Mouse (Mus musculus): ENCODE data around the gene Spata31d1a.
"Not testable (repeated sequence)": the region's sequence is repeated elsewhere in the genome, so short reads cannot be mapped to it uniquely, and the experiment has no call there.

The Spata31d1a gene

GRCm38 (mm10) chr13:59710230-59710629, at the start of gene Spata31d1a:
Gene Spata31d1a, minus strand, starts transcription at chr13:59710330.
- no peak for DNase-seq (ENCODE audit: low spot score)

GRCm38 (mm10) chr13:59756906-59757305, 46.8 kb upstream of the Spata31d1a start:
- no peak for DNase-seq (ENCODE audit: low spot score)

GRCm38 (mm10) chr13:59750310-59750709, 40.2 kb upstream of the Spata31d1a start:
- no peak for DNase-seq (ENCODE audit: low spot score)

GRCm38 (mm10) chr13:59746711-59747110, 36.6 kb upstream of the Spata31d1a start, which contains the start of gene 1700014D04Rik:
Gene 1700014D04Rik, minus strand, starts transcription at chr13:59746752.
- no peak for DNase-seq (ENCODE audit: low spot score)

- no peak for DNase-seq (ENCODE audit: low spot score)
These were observed 36.0 kb upstream of the Spata31d1a start for GRCm38 (mm10) chr13:59746164-59746563.

GRCm38 (mm10) chr13:59745462-59745861, 35.3 kb upstream of the Spata31d1a start:
- no peak for DNase-seq (ENCODE audit: low spot score)

- no peak for DNase-seq (ENCODE audit: low spot score)
These were observed 31.6 kb upstream of the Spata31d1a start for GRCm38 (mm10) chr13:59741697-59742096.

- DNase-seq (ENCODE audit: low spot score) = no peak
These were observed 31.0 kb upstream of the Spata31d1a start for GRCm38 (mm10) chr13:59741096-59741495.

GRCm38 (mm10) chr13:59739397-59739796, 29.3 kb upstream of the Spata31d1a start:
- no peak for DNase-seq (ENCODE audit: low spot score)

GRCm38 (mm10) chr13:59738455-59738854, 28.3 kb upstream of the Spata31d1a start:
- no peak for DNase-seq (ENCODE audit: low spot score)

- no peak for DNase-seq (ENCODE audit: low spot score)
These were observed 25.1 kb upstream of the Spata31d1a start for GRCm38 (mm10) chr13:59735190-59735589.

- not testable (repeated sequence) for DNase-seq (ENCODE audit: low spot score)
These were observed 24.2 kb upstream of the Spata31d1a start for GRCm38 (mm10) chr13:59734347-59734746.

GRCm38 (mm10) chr13:59733936-59734335, 23.8 kb upstream of the Spata31d1a start:
- DNase-seq (ENCODE audit: low spot score) = no peak

- DNase-seq (ENCODE audit: low spot score) = no peak
These were observed 21.5 kb upstream of the Spata31d1a start, which contains the start of gene Spata31d1d for GRCm38 (mm10) chr13:59731652-59732051. Gene Spata31d1d, minus strand, starts transcription at chr13:59731752.

GRCm38 (mm10) chr13:59728378-59729093, 18.4 kb upstream of the Spata31d1a start:
- DNase-seq (ENCODE audit: low spot score) = peak; percentile 79

GRCm38 (mm10) chr13:59726139-59726867, 16.2 kb upstream of the Spata31d1a start:
- no peak for DNase-seq (ENCODE audit: low spot score)

GRCm38 (mm10) chr13:59722089-59722488, 12.0 kb upstream of the Spata31d1a start:
- not testable (repeated sequence) for DNase-seq (ENCODE audit: low spot score)

- no peak for DNase-seq (ENCODE audit: low spot score)
These were observed 9.3 kb upstream of the Spata31d1a start for GRCm38 (mm10) chr13:59719475-59719874.

- not testable (repeated sequence) for DNase-seq (ENCODE audit: low spot score)
These were observed 8.8 kb upstream of the Spata31d1a start for GRCm38 (mm10) chr13:59718857-59719440.

- no peak for DNase-seq (ENCODE audit: low spot score)
These were observed 3.6 kb upstream of the Spata31d1a start for GRCm38 (mm10) chr13:59713710-59714109.

- not testable (repeated sequence) for DNase-seq (ENCODE audit: low spot score)
These were observed 1.9 kb upstream of the Spata31d1a start, which contains the start of gene Spata31d1b for GRCm38 (mm10) chr13:59711984-59712383. Gene Spata31d1b, plus strand, starts transcription at chr13:59712284.

- peak; percentile 62 for DNase-seq (ENCODE audit: low spot score)
These were observed 5.6 kb downstream of the Spata31d1a start for GRCm38 (mm10) chr13:59704562-59704961.

GRCm38 (mm10) chr13:59703514-59703913, 6.6 kb downstream of the Spata31d1a start:
- no peak for DNase-seq (ENCODE audit: low spot score)
